Mouse (Mus musculus) heart, embryonic 15.5 days (tissue): Measurements from ENCODE around the gene Zfp719. TPM values are rescaled to one million over a fixed set of nuclear protein-coding genes. Genes with fewer than 3 reads are reported as not detected.

Source experiments
- ATAC-seq: fragments of 200-750 bp; cut with Nextera tagmentation; replicated peaks from 2 replicates; pipeline ENCODE4 v1.8.0; 2017; ENCODE audit warnings: low read depth, moderate TSS enrichment; ENCODE audit not compliant: insufficient number of reproducible peaks, insufficient read depth, low FRiP score
- H3K27ac ChIP-seq: fragments of 300-500 bp; sonication (generic); 2 replicates; pipeline ENCODE4 v1.5.1; 2015; ENCODE audit warnings: mild to moderate bottlenecking, inconsistent platforms
- H3K27me3 ChIP-seq: fragments of 300-500 bp; sonication (generic); 2 replicates; pipeline ENCODE4 v1.6.1; 2015; ENCODE audit warnings: inconsistent platforms
- H3K36me3 ChIP-seq: fragments of 300-500 bp; sonication (generic); 2 replicates; pipeline ENCODE4 v1.6.1; 2015; ENCODE audit warnings: mild to moderate bottlenecking, inconsistent platforms
- H3K4me1 ChIP-seq: fragments of 300-500 bp; sonication (generic); replicated peaks from 2 replicates; pipeline ENCODE4 v1.6.1; 2015; ENCODE audit warnings: inconsistent platforms
- H3K4me2 ChIP-seq: fragments of 300-500 bp; sonication (generic); 2 replicates; pipeline ENCODE4 v1.6.1; 2015; ENCODE audit warnings: inconsistent platforms, mild to moderate bottlenecking, moderate library complexity
- H3K4me3 ChIP-seq: fragments of 300-500 bp; sonication (generic); 2 replicates; pipeline ENCODE4 v1.5.1; 2015; ENCODE audit warnings: mild to moderate bottlenecking, inconsistent platforms
- H3K9ac ChIP-seq: fragments of 300-500 bp; sonication (generic); 2 replicates; pipeline ENCODE4 v1.6.1; 2015; ENCODE audit warnings: mild to moderate bottlenecking, inconsistent platforms
- H3K9me3 ChIP-seq: fragments of 300-500 bp; sonication (generic); replicated peaks from 2 replicates; pipeline ENCODE4 v1.6.1; 2016; ENCODE audit warnings: inconsistent platforms
- WGBS: fragments of 180-500 bp; shearing (Covaris S2); methylation state at CpG from one replicate; pipeline ENCODE4 v1.1.7; 2015; ENCODE audit warnings: mixed read lengths; 5-methylcytosine and 5-hydroxymethylcytosine counted together
- polyA plus RNA-seq: library from polyadenylated mRNA; unstranded; fragments of >200 nt; fragmentation: Nextera tagmentation; extraction: Ambion mirVana; gene quantifications from 2 replicates; pipeline ENCODE4 v1.2.1, GENCODE M21; 2015

Zfp719 gene
- polyA plus RNA-seq, 1 experiment from 2014 or later, result 6.0 TPM

- Histone ChIP-seq H3K27me3 (no peaks in the 10 kb centered on the region), H3K9me3 (no peaks in the 10 kb centered on the region), H3K4me3 (no peak overlapping the region), H3K36me3 (no peaks in the 10 kb centered on the region), H3K9ac (no peak overlapping the region), H3K4me2 (no peak overlapping the region), H3K4me1 (no peaks in the 10 kb centered on the region), H3K27ac (no peak overlapping the region)
- 83% methylated on average over 5 of the region's 5 CpGs for WGBS
- ATAC-seq, result no peak
Observed at GRCm38 (mm10) chr7:43555351-43555750, 24.1 kb upstream of the Zfp719 start.

- WGBS, result 53% methylated on average over 1 of the region's 1 CpGs
- no peaks in the 10 kb centered on the region for H3K36me3 ChIP-seq
- H3K27me3 ChIP-seq, result no peaks in the 10 kb centered on the region
- H3K4me3 ChIP-seq, result no peak overlapping the region
- H3K9me3 ChIP-seq, result no peaks in the 10 kb centered on the region
- H3K4me2 ChIP-seq, result no peak overlapping the region
- H3K4me1 ChIP-seq, result no peaks in the 10 kb centered on the region
- ATAC-seq, result no peak
- no peak overlapping the region for H3K9ac ChIP-seq
- H3K27ac ChIP-seq, result no peak overlapping the region
Observed at GRCm38 (mm10) chr7:43556901-43557300, 22.5 kb upstream of the Zfp719 start.

GRCm38 (mm10) chr7:43562006-43562633, 17.3 kb upstream of the Zfp719 start, which contains the start of gene Zfp658:
TSS of gene Zfp658 (plus strand) at chr7:43562256.
- Histone ChIP-seq H3K27ac (peak within 1 kb of the TSS; percentile 74), H3K4me1 (0 out of 2 replicates have a peak, but pooled peaks cover 4% of the 10 kb centered on the region), H3K4me3 (peak within 1 kb of the TSS; percentile 68), H3K27me3 (no peaks in the 10 kb centered on the region), H3K4me2 (peak within 1 kb of the TSS; percentile 66), H3K9ac (peak within 1 kb of the TSS; percentile 66), H3K36me3 (peaks cover 5% of the 10 kb centered on the region; the same call in 1 of the 2 replicates), H3K9me3 (no peaks in the 10 kb centered on the region)
- peak; percentile 79 for ATAC-seq
- WGBS, result under 1% methylated on average over 27 of the region's 27 CpGs

DNA sequence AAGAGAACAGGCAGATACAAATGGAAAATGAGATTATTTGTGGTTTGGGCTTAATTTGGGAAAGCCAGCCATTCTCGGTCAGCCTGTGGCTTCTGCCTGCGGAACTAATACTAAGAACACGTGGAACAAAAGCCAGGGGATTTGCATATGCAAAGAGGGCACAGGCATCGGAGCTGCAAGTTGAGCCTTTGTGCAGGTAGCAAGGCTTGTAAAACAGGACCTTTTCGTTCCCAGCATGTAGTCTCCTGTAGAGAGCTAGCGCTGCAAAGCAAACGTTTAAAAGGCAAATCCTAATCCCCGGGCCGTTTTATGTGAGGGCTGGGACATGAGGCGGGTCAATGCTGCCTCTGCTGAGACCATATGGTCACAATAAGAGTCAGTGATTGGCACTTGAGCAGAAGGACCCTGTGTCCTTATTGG, 16.7 kb upstream of the Zfp719 start:
- Histone ChIP-seq H3K27me3 (no peaks in the 10 kb centered on the region), H3K9ac (peak overlapping the region; percentile 66), H3K36me3 (peaks cover 11% of the 10 kb centered on the region; the same call in 1 of the 2 replicates), H3K4me3 (peak overlapping the region; percentile 68), H3K9me3 (no peaks in the 10 kb centered on the region), H3K4me2 (peak overlapping the region; percentile 66), H3K4me1 (0 out of 2 replicates have a peak, but pooled peaks cover 4% of the 10 kb centered on the region), H3K27ac (peak overlapping the region; percentile 74)
- under 1% methylated on average over 10 of the region's 10 CpGs for WGBS
- ATAC-seq, result no peak

DNA sequence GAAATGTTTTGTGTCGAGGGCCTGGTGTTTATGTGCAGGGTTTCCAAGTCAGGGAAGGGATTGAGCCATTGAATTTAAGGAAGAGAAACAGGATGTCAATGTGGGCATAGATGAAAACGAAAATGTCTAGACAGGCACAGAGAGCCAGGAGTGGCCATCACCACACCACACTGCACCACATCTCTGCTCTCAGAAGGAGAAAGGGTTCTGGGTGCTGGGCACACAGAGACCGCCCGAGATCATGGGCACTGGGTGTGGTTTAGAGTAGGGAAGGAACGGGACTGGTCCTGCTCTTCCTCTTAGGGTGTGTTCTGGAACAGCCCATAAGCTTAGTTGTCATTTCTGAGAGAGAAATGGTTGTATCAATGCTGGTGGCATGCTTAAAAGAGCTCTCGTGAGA, 16.1 kb upstream of the Zfp719 start:
- peaks cover 17% of the 10 kb centered on the region for H3K36me3 ChIP-seq
- 0 out of 2 replicates have a peak, but pooled peaks cover 4% of the 10 kb centered on the region for H3K4me1 ChIP-seq
- peak overlapping the region; percentile 66 for H3K4me2 ChIP-seq
- no peak for ATAC-seq
- no peak overlapping the region for H3K27ac ChIP-seq
- H3K27me3 ChIP-seq, result no peaks in the 10 kb centered on the region
- H3K9me3 ChIP-seq, result no peaks in the 10 kb centered on the region
- WGBS, result 54% methylated on average over 6 of the region's 6 CpGs
- H3K4me3 ChIP-seq, result peak overlapping the region; percentile 68
- no peak overlapping the region for H3K9ac ChIP-seq

DNA sequence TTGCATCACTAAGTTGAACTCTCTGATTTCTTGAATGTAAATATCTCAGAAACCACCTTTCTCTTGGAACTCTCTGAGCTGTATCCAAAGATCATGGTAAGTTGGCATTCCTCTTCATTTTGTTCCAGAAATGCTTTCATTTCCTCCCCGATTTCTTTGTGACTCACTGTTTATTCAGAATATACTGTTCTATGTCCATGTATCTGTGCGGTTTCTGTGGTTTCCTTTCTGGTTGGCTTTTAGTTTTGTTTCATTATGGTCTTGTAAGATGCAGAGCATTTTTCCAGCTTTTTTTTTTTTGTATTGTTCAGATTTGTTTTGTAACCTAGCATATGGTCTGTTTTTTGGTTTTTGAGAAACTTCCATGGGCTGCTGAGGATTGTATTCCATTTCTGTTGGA, 8.2 kb upstream of the Zfp719 start:
- no peak overlapping the region for H3K4me2 ChIP-seq
- peaks cover 53% of the 10 kb centered on the region for H3K36me3 ChIP-seq
- H3K4me1 ChIP-seq, result no peaks in the 10 kb centered on the region
- no peak overlapping the region for H3K4me3 ChIP-seq
- no peak overlapping the region for H3K27ac ChIP-seq
- H3K27me3 ChIP-seq, result no peaks in the 10 kb centered on the region
- WGBS, result 87% methylated on average over 2 of the region's 2 CpGs
- ATAC-seq, result no peak
- H3K9me3 ChIP-seq, result no peaks in the 10 kb centered on the region
- H3K9ac ChIP-seq, result no peak overlapping the region

DNA sequence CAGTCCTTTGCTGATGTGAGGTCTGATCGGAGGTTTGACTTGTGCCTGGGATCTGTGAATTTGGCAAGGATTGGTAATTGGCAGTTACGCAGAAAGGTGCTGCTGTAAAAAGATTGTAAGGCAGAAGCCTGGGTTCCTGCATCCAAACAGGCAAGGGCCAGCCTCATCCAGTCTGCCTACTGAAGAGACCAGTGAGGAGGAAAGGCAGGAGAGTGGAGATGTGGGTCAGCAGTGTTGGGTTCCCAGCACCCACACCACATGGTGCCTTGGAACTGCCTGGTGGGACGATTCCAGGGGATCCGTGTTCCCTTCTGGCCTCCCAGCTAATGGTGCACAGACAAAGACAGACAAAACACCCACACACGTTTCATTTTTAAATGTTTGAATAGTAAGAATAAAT, 1.1 kb downstream of the Zfp719 start:
- peaks cover 14% of the 10 kb centered on the region for H3K36me3 ChIP-seq
- peaks cover 19% of the 10 kb centered on the region for H3K4me1 ChIP-seq
- no peak for ATAC-seq
- no peak overlapping the region for H3K27ac ChIP-seq
- H3K4me2 ChIP-seq, result peak overlapping the region; percentile 76
- no peaks in the 10 kb centered on the region for H3K27me3 ChIP-seq
- H3K9ac ChIP-seq, result peak overlapping the region; percentile 72
- 60% methylated on average over 5 of the region's 5 CpGs for WGBS
- peak overlapping the region; percentile 63 for H3K4me3 ChIP-seq
- no peaks in the 10 kb centered on the region for H3K9me3 ChIP-seq

- Histone ChIP-seq H3K9me3 (no peaks in the 10 kb centered on the region), H3K4me2 (no peak overlapping the region), H3K27ac (no peak overlapping the region), H3K9ac (no peak overlapping the region), H3K4me1 (peaks cover 19% of the 10 kb centered on the region), H3K36me3 (peaks cover 54% of the 10 kb centered on the region), H3K4me3 (no peak overlapping the region), H3K27me3 (no peaks in the 10 kb centered on the region)
- no peak for ATAC-seq
- WGBS, result 87% methylated on average over 5 of the region's 5 CpGs
Observed at GRCm38 (mm10) chr7:43584790-43585189, 5.4 kb downstream of the Zfp719 start.

- WGBS, result 26% methylated on average over 5 of the region's 5 CpGs
- ATAC-seq, result no peak
- Histone ChIP-seq H3K4me3 (no peak overlapping the region), H3K9me3 (no peaks in the 10 kb centered on the region), H3K9ac (no peak overlapping the region), H3K36me3 (no peaks in the 10 kb centered on the region), H3K4me1 (0 out of 2 replicates have a peak, but pooled peaks cover under 1% of the 10 kb centered on the region), H3K27ac (no peak overlapping the region), H3K4me2 (no peak overlapping the region), H3K27me3 (no peaks in the 10 kb centered on the region)
Observed at GRCm38 (mm10) chr7:43601884-43602283, 22.5 kb downstream of the Zfp719 start.

GRCm38 (mm10) chr7:43606896-43607742, 27.7 kb downstream of the Zfp719 start, which contains the start of gene Zfp819:
TSS of gene Zfp819 (plus strand) at chr7:43607169.
- no peaks in the 10 kb centered on the region for H3K36me3 ChIP-seq
- H3K27ac ChIP-seq, result no peak within 1 kb of the TSS
- H3K4me2 ChIP-seq, result peak within 1 kb of the TSS; percentile 54
- ATAC-seq, result peak; percentile 75; the same call in 1 of the 2 replicates
- H3K4me1 ChIP-seq, result peaks cover 7% of the 10 kb centered on the region
- H3K4me3 ChIP-seq, result peak within 1 kb of the TSS; percentile 28
- H3K9ac ChIP-seq, result no peak within 1 kb of the TSS
- H3K27me3 ChIP-seq, result no peaks in the 10 kb centered on the region
- WGBS, result 15% methylated on average over 41 of the region's 41 CpGs
- no peaks in the 10 kb centered on the region for H3K9me3 ChIP-seq

GRCm38 (mm10) chr7:43607743-43608287, 28.4 kb downstream of the Zfp719 start:
- no peak overlapping the region for H3K27ac ChIP-seq
- no peaks in the 10 kb centered on the region for H3K9me3 ChIP-seq
- no peaks in the 10 kb centered on the region for H3K27me3 ChIP-seq
- H3K4me3 ChIP-seq, result no peak overlapping the region
- H3K4me1 ChIP-seq, result peaks cover 7% of the 10 kb centered on the region
- no peak overlapping the region for H3K9ac ChIP-seq
- 46% methylated on average over 5 of the region's 5 CpGs for WGBS
- ATAC-seq, result no peak
- H3K4me2 ChIP-seq, result 0 out of 2 replicates have a peak overlapping the region, but pooled peaks have one; percentile 54
- no peaks in the 10 kb centered on the region for H3K36me3 ChIP-seq
